Mouse (Mus musculus) intestine, embryonic 14.5 days (tissue): ENCODE results near the gene Gpc2. TPM values are rescaled to one million over a fixed set of nuclear protein-coding genes. Genes with fewer than 3 reads are reported as not detected.

ENCODE experiments used
- polyA plus RNA-seq: library from polyadenylated mRNA; unstranded; fragments of >200 nt; fragmentation: Nextera tagmentation; extraction: Ambion mirVana; gene quantifications from 2 replicates; pipeline ENCODE4 v1.2.1, GENCODE M21; 2014

The Gpc2 gene
- polyA plus RNA-seq, 1 experiment from 2014 or later = 3.4 TPM

Other genes starting within 250 kb of the Gpc2 start
- gene Smok3c, start 226.8 kb downstream of the Gpc2 start, polyA plus RNA-seq = not detected in 2 replicates
- gene Zkscan1, start 194.9 kb downstream of the Gpc2 start, polyA plus RNA-seq = 24.5 and 26.3 TPM in 2 replicates
- gene Zscan21, start 163.1 kb downstream of the Gpc2 start, polyA plus RNA-seq = 53.6 and 66.2 TPM in 2 replicates
- gene Zfp113, start 124.3 kb downstream of the Gpc2 start, polyA plus RNA-seq = 14.5 and 15.1 TPM in 2 replicates
- gene Cops6, start 118.9 kb downstream of the Gpc2 start, polyA plus RNA-seq = 250 and 257 TPM in 2 replicates
- gene Ap4m1, start 108.0 kb downstream of the Gpc2 start, polyA plus RNA-seq = 19.1 and 21.7 TPM in 2 replicates
- 182 and 207 TPM in 2 replicates for gene Mcm7, start 107.6 kb downstream of the Gpc2 start, polyA plus RNA-seq
- gene Taf6, start 92.6 kb downstream of the Gpc2 start, polyA plus RNA-seq = 82.6 and 90.3 TPM in 2 replicates
- 44.4 and 49.0 TPM in 2 replicates for gene Cnpy4, start 92.5 kb downstream of the Gpc2 start, polyA plus RNA-seq
- 8.4 and 9.7 TPM in 2 replicates for gene Mblac1, start 85.7 kb downstream of the Gpc2 start, polyA plus RNA-seq
- gene Nxpe5, start 54.1 kb downstream of the Gpc2 start, polyA plus RNA-seq = 0.04 TPM in 1 of 2 replicates, not detected in the other
- gene Lamtor4, start 24.5 kb downstream of the Gpc2 start, polyA plus RNA-seq = 68.5 and 71.4 TPM in 2 replicates
- 4.4 and 7.5 TPM in 2 replicates for gene BC037034, start 16.0 kb downstream of the Gpc2 start, polyA plus RNA-seq
- gene Gal3st4, start 7.2 kb downstream of the Gpc2 start, polyA plus RNA-seq = 1.5 and 1.8 TPM in 2 replicates
- 0.12 and 0.17 TPM in 2 replicates for gene Gm43720, start within 50 bp of the Gpc2 start, polyA plus RNA-seq
- gene Stag3, start 235 bp upstream of the Gpc2 start, polyA plus RNA-seq = 3.0 and 4.6 TPM in 2 replicates
- 0.16 and 0.55 TPM in 2 replicates for gene Pvrig, start 62.0 kb upstream of the Gpc2 start, polyA plus RNA-seq
- gene Zfp157, start 161.5 kb upstream of the Gpc2 start, polyA plus RNA-seq = 33.7 and 39.0 TPM in 2 replicates